In genomic region chr8:125733964-125734956, GRCm38 (mm10) we compare ENCODE assay signal across 9 mouse cellular contexts. TPM values are rescaled to one million over a fixed set of nuclear protein-coding genes. Genes with fewer than 3 reads are reported as not detected.
DNase-seq lines count a peak whose midpoint lies in the region; ATAC-seq and TF ChIP-seq lines count a peak whose summit lies in the region.
"Had no signal": no experiment of that assay in that cellular context is flagged by ENCODE, and none has a peak within 500 bp of the region (broad histone marks: within the 10 kb centered on the region; RNA-seq: fewer than 3 reads in every experiment).

No protein-coding gene starts in this region.

- no peak for TF ChIP-seq CTCF in bone marrow macrophage, adult 2 months (IDR thresholded peaks at IDR 0.05; ENCODE audit: low read depth, low read length)
- TF ChIP-seq CTCF in spleen, adult 2 months (IDR thresholded peaks at IDR 0.05; ENCODE audit: extremely low read depth, insufficient read depth, insufficient read length, insufficient replicate concordance) = no peak

- peak; percentile 77 for DNase-seq in A20 (ENCODE audit: low read depth, low spot score)
- DNase-seq in heart, embryonic 10.5 days (ENCODE audit: low spot score) = peak; percentile 94
- DNase-seq in limb, embryonic 14.5 days (ENCODE audit: low spot score) = peak; percentile 94
- DNase-seq in spleen, adult 2 months (ENCODE audit: low read depth in 1 of 2, low spot score in 2 of 2) = peak in 1 of 2 experiments; percentile 81

- H3K4me2 ChIP-seq in embryonic facial prominence, embryonic 15.5 days (replicated peaks) = peak overlapping the region; percentile 75
- H3K4me2 ChIP-seq in kidney, embryonic 14.5 days (replicated peaks; ENCODE audit: low read depth, low read length) = peak overlapping the region; percentile 58
- H3K4me2 ChIP-seq in limb, embryonic 14.5 days (replicated peaks; ENCODE audit: low read depth, low read length, severe bottlenecking) = peak overlapping the region; percentile 88
- peak overlapping the region; percentile 92 for H3K4me2 ChIP-seq in midbrain, embryonic 16.5 days (ENCODE audit: low read length)

- peak overlapping the region; percentile 84 for H3K4me3 ChIP-seq in bone marrow macrophage, adult 2 months (ENCODE audit: insufficient read depth, low read length)
- peak overlapping the region; percentile 78 for H3K4me3 ChIP-seq in embryonic facial prominence, embryonic 15.5 days (replicated peaks)
- peak overlapping the region; percentile 73 for H3K4me3 ChIP-seq in heart, embryonic 10.5 days
- peak overlapping the region; percentile 75 for H3K4me3 ChIP-seq in kidney, embryonic 14.5 days (ENCODE audit: low read length)
- H3K4me3 ChIP-seq in limb, embryonic 14.5 days (replicated peaks; ENCODE audit: low read length) = peak overlapping the region; percentile 66
- peak overlapping the region; percentile 70 for H3K4me3 ChIP-seq in midbrain, embryonic 16.5 days (ENCODE audit: low read depth, low read length)
- peak overlapping the region; percentile 97 for H3K4me3 ChIP-seq in spleen, adult 2 months (ENCODE audit: extremely low read depth, insufficient read depth, insufficient read length)

- peak; percentile 87 for ATAC-seq in embryonic facial prominence, embryonic 15.5 days (ENCODE audit: insufficient number of reproducible peaks, low FRiP score, low TSS enrichment, low read depth)
- peak; percentile 93 for ATAC-seq in kidney, embryonic 14.5 days (ENCODE audit: low FRiP score, low TSS enrichment)
- peak; percentile 94 for ATAC-seq in limb, embryonic 14.5 days (ENCODE audit: low FRiP score, low read depth)
- ATAC-seq in midbrain, embryonic 16.5 days = peak; percentile 95

- no peaks in the 10 kb centered on the region for H3K27me3 ChIP-seq in embryonic facial prominence, embryonic 15.5 days
- no peaks in the 10 kb centered on the region for H3K27me3 ChIP-seq in heart, embryonic 10.5 days (ENCODE audit: insufficient read depth, poor library complexity, severe bottlenecking)
- H3K27me3 ChIP-seq in kidney, embryonic 14.5 days (ENCODE audit: control insufficient read depth, insufficient read depth, low read length) = no peaks in the 10 kb centered on the region
- H3K27me3 ChIP-seq in limb, embryonic 14.5 days (ENCODE audit: control insufficient read depth, insufficient read depth, low read length) = no peaks in the 10 kb centered on the region
- H3K27me3 ChIP-seq in midbrain, embryonic 16.5 days (ENCODE audit: control insufficient read depth, insufficient read depth, low read depth, low read length) = no peaks in the 10 kb centered on the region
- H3K27me3 ChIP-seq in spleen, adult 2 months (ENCODE audit: control insufficient read depth, insufficient read depth, low read length) = no peaks in the 10 kb centered on the region

- no peaks in the 10 kb centered on the region for H3K9me3 ChIP-seq in embryonic facial prominence, embryonic 15.5 days (replicated peaks)
- no peaks in the 10 kb centered on the region for H3K9me3 ChIP-seq in heart, embryonic 10.5 days
- H3K9me3 ChIP-seq in kidney, embryonic 14.5 days (ENCODE audit: control insufficient read depth, low read length) = no peaks in the 10 kb centered on the region
- no peaks in the 10 kb centered on the region for H3K9me3 ChIP-seq in limb, embryonic 14.5 days (ENCODE audit: control insufficient read depth, low read length)
- H3K9me3 ChIP-seq in midbrain, embryonic 16.5 days (replicated peaks; ENCODE audit: control insufficient read depth, low read length, poor library complexity, severe bottlenecking) = no peaks in the 10 kb centered on the region

- H3K4me1 ChIP-seq in bone marrow macrophage, adult 2 months (ENCODE audit: control insufficient read depth, insufficient read depth, low read length) = peaks cover 32% of the 10 kb centered on the region
- H3K4me1 ChIP-seq in embryonic facial prominence, embryonic 15.5 days = peaks cover 32% of the 10 kb centered on the region
- H3K4me1 ChIP-seq in heart, embryonic 10.5 days = peaks cover 24% of the 10 kb centered on the region
- 0 out of 2 replicates have a peak, but pooled peaks cover 4% of the 10 kb centered on the region for H3K4me1 ChIP-seq in kidney, embryonic 14.5 days (ENCODE audit: control insufficient read depth, insufficient read depth, low read length)
- peaks cover 9% of the 10 kb centered on the region for H3K4me1 ChIP-seq in limb, embryonic 14.5 days (ENCODE audit: control insufficient read depth, insufficient read depth, low read length)
- peaks cover 5% of the 10 kb centered on the region for H3K4me1 ChIP-seq in midbrain, embryonic 16.5 days (ENCODE audit: control insufficient read depth, insufficient read depth, low read length)
- H3K4me1 ChIP-seq in spleen, adult 2 months (ENCODE audit: control insufficient read depth, insufficient read depth, insufficient read length) = peaks cover 2% of the 10 kb centered on the region; the same call in 1 of the 2 replicates

- 5% methylated on average over 48 of the region's 52 CpGs for WGBS in embryonic facial prominence, embryonic 15.5 days
- WGBS in heart, embryonic 10.5 days = 7% methylated on average over 48 of the region's 52 CpGs
- WGBS in kidney, embryonic 14.5 days = 9% methylated on average over 46 of the region's 52 CpGs
- 7% methylated on average over 51 of the region's 52 CpGs for WGBS in limb, embryonic 14.5 days
- WGBS in midbrain, embryonic 16.5 days = 7% methylated on average over 48 of the region's 52 CpGs
- WGBS in spleen, adult 2 months = 5% methylated on average over 44 of the region's 52 CpGs

- H3K36me3 ChIP-seq in embryonic facial prominence, embryonic 15.5 days = 0 out of 2 replicates have a peak, but pooled peaks cover 6% of the 10 kb centered on the region
- H3K36me3 ChIP-seq in heart, embryonic 10.5 days = peaks cover 4% of the 10 kb centered on the region; the same call in 1 of the 2 replicates
- H3K36me3 ChIP-seq in kidney, embryonic 14.5 days (ENCODE audit: control insufficient read depth, insufficient read depth, low read length) = 0 out of 2 replicates have a peak, but pooled peaks cover 4% of the 10 kb centered on the region
- no peaks in the 10 kb centered on the region for H3K36me3 ChIP-seq in limb, embryonic 14.5 days (ENCODE audit: control insufficient read depth, insufficient read depth, low read length)
- no peaks in the 10 kb centered on the region for H3K36me3 ChIP-seq in midbrain, embryonic 16.5 days (ENCODE audit: control insufficient read depth, insufficient read depth, low read length)
- no peaks in the 10 kb centered on the region; the same call in 1 of the 2 replicates for H3K36me3 ChIP-seq in spleen, adult 2 months (ENCODE audit: control insufficient read depth, insufficient read depth, low read length)
- H3K36me3 ChIP-seq: G1E had no signal

- peak overlapping the region; percentile 70 for H3K9ac ChIP-seq in embryonic facial prominence, embryonic 15.5 days
- peak overlapping the region; percentile 68 for H3K9ac ChIP-seq in kidney, embryonic 14.5 days (ENCODE audit: low read depth, low read length)
- H3K9ac ChIP-seq in limb, embryonic 14.5 days (ENCODE audit: low read depth, low read length, severe bottlenecking) = peak overlapping the region; percentile 77
- H3K9ac ChIP-seq in midbrain, embryonic 16.5 days (ENCODE audit: low read depth, low read length) = peak overlapping the region; percentile 89

- no peak for TF ChIP-seq POLR2A in bone marrow macrophage, adult 2 months (IDR thresholded peaks at IDR 0.05; ENCODE audit: borderline replicate concordance, low read depth, low read length)
- TF ChIP-seq POLR2A in limb, embryonic 14.5 days (IDR thresholded peaks at IDR 0.05; ENCODE audit: borderline replicate concordance, extremely low read depth, insufficient read depth, insufficient read length) = no peak; the same call in 1 of the 2 replicates
- TF ChIP-seq POLR2A in spleen, adult 2 months (IDR thresholded peaks at IDR 0.05; ENCODE audit: low read depth, low read length) = no peak

- H3K27ac ChIP-seq in bone marrow macrophage, adult 2 months (ENCODE audit: insufficient read depth, low read depth, low read length) = peak overlapping the region; percentile 86
- H3K27ac ChIP-seq in embryonic facial prominence, embryonic 15.5 days (replicated peaks) = 0 out of 2 replicates have a peak overlapping the region, but pooled peaks have one; percentile 28
- H3K27ac ChIP-seq in heart, embryonic 10.5 days = peak overlapping the region; percentile 90
- 0 out of 2 replicates have a peak overlapping the region, but pooled peaks have one; percentile 20 for H3K27ac ChIP-seq in kidney, embryonic 14.5 days (ENCODE audit: low read depth, low read length)
- H3K27ac ChIP-seq in limb, embryonic 14.5 days (replicated peaks; ENCODE audit: low read depth, low read length) = peak overlapping the region; percentile 40; the same call in 1 of the 2 replicates
- H3K27ac ChIP-seq in midbrain, embryonic 16.5 days (ENCODE audit: low read length) = peak overlapping the region; percentile 61
- peak overlapping the region; percentile 39 for H3K27ac ChIP-seq in spleen, adult 2 months (ENCODE audit: insufficient read depth, low read length)

RNA-seq across cellular contexts. Expression of gene Ntpcr, which starts 4.5 kb away (rescaled TPM):
- 39.6 and 42.1 TPM in 2 replicates for polyA plus RNA-seq in bone marrow macrophage, adult 2 months (2012; ENCODE audit: insufficient read depth, insufficient read length, missing spikeins)
- 35.6 and 42.6 TPM in 2 replicates for polyA plus RNA-seq in embryonic facial prominence, embryonic 15.5 days (2015; fragmentation: Nextera tagmentation; extraction: Ambion mirVana)
- polyA plus RNA-seq in heart, embryonic 10.5 days (2016; fragmentation: Nextera tagmentation; extraction: Ambion mirVana) = 25.7 and 26.1 TPM in 2 replicates
- 28.5 and 29.3 TPM in 2 replicates for polyA plus RNA-seq in kidney, embryonic 14.5 days (2014; fragmentation: Nextera tagmentation; extraction: Ambion mirVana)
- polyA plus RNA-seq in limb, embryonic 14.5 days (2012; rRNA removed) = 39.0 TPM in 2 replicates
- polyA plus RNA-seq in limb, embryonic 14.5 days (2014; fragmentation: Nextera tagmentation; extraction: Ambion mirVana) = 39.7 and 45.3 TPM in 2 replicates
- polyA plus RNA-seq in midbrain, embryonic 16.5 days (2015; fragmentation: Nextera tagmentation; extraction: Ambion mirVana) = 32.2 and 32.8 TPM in 2 replicates
- polyA plus RNA-seq in spleen, adult 2 months (2012; rRNA removed) = 11.8 and 12.5 TPM in 2 replicates
- polyA plus RNA-seq: G1E had no signal

Comparison
In these comparisons a context has a peak if more than half of its experiments do, and no peak if none do; other contexts are left out.
1. H3K27ac ChIP-seq: peak in every context shown above with its lines; median percentile 90 in heart, embryonic 10.5 days; 86 in bone marrow macrophage, adult 2 months; 61 in midbrain, embryonic 16.5 days; 40 in limb, embryonic 14.5 days; 39 in spleen, adult 2 months; 28 in embryonic facial prominence, embryonic 15.5 days; 20 in kidney, embryonic 14.5 days.